Mouse (Mus musculus) ovary, postnatal 36 days (tissue): ENCODE results near the gene Rad51b.

Experiments used
- DNase-seq: peaks from one replicate; pipeline ENCODE4 v3.0.0; 2022; ENCODE audit warnings: low spot score, mixed read lengths

Gene Rad51b

DNA sequence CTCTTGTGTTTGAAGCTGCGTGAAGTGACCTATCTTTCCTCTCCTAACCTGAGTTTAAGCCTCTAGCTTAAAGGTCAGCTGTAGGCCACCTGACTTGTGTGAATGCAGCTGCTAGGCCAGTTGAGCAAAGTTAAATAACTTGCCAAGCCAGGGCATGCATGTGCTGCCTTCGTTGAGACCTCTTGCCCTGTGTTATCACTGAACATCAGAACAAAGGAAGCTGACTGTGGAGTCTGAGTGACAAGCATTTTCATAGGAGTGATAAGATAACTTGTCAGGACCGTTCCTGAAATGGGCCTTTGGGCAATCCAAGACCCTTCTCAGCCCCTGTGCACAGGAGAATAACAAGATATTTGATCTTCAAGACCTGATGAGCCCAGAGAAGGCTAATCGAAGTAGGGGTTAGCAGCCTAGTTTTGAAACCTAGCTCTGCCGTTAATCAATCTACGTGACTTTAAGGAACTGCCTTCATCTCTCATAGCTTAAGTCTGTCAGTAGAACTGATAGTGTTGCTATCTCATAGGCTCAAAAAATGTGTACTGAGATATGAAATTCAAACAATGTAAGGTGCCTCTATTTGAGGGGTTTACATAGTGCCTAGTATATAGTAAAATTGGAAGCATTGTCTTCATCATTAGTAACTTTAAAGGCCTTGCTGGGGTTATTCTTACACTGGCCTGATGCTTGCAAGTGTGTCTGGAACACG is 465.6 kb downstream of the Rad51b start:
- DNase-seq, result no peak

DNA sequence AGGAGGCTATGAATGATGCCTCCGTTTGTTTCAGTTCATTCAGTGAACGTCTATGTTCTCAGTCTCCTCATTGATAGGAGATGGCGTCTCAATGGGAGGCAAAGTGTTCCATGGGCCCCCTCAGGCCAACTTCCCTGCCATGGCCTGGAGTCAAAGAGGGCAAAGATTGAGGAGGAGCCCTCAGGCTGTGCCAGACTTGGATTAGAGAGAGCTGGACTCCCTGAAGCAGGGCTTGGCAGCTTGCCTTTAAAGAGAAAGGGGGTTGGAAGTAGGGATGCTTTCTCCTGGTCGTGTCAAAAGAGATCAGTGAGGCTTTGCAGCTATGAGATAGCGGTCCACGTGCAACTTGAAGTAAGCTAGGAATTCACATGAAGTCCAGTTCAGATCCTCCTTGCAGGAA is 469.0 kb downstream of the Rad51b start:
- DNase-seq, result no peak

DNA sequence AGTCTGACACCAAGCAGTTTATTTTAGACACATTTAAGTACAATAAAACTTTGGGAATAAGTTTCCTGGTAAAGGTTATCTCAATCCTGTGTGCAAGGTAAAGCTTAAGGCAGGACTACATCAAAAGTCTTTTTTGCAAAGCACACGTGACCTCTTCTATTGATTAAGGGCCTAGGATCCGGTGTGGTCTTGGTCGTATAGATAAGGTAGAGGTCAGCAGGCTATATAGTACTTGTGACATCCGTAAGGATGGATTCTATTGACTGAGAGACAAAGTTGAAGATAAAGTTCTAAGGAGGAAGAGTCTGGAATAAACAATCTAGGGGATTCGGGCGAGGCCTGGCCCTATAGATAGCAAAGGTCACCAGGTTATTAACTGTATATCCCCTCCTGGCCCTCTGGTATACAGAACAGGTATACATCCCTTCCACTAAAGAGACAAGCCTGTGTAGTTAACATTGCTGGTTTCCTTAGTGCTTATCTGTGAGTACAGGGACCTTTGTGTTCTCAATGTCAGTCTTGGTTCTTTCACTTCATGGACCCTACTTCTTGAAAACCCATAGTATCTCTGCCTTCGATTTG is 471.8 kb downstream of the Rad51b start:
- no peak for DNase-seq

DNA sequence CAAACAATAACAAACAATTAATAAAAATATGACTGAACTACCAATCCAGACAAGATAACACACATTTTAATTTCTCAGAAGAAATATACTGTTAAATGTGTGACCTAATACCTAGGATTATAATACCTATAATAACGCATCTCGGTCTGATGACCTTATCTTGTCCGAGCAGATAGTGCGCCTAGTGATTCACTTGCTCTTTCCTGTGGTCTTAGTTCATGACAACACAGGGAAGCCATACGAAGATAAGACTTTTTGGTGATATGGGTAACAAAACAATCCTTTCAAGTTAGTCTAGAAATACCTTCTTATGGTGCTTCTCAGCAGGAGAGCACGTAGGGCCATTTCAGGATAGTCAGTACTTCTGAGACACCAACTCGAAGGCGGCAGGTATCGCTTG is 472.7 kb downstream of the Rad51b start:
- DNase-seq, result no peak

DNA sequence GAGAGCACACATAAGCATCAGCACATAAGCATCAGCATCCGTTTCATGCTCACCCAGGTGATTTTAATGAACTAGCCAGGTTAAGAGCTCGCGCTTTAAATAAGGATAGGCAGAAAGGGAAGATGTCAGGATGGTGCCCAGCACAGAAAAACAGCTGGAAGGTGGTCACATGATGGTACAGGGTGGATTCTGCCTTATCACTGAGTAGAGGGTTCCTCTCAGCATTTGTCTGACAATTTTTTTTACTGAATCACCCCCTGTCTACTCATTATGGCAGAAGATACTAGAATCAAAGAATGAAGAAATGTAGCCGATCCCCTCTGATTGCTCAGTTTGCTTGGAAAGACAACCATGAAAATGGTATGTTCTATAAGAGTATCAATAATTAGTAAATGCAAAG is 474.1 kb downstream of the Rad51b start:
- no peak for DNase-seq

DNA sequence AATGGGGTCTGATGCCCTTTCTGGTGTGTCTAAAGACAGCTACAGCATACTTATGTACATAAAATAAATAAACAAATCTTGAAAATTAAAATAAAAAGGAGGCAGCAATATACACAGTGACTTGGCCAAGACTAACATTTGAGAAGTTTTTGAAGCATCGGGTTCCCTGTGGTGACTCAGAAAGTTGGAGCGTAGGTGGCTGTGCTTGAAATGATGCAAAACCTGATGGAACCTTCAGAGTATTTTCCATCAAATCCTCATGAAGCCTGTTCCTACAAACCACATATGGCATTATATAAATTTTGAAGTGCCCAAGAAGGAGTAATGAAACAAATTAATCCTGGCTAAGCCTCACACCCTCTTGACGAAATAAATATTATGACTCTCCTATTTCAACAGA is 474.7 kb downstream of the Rad51b start:
- no peak for DNase-seq

DNA sequence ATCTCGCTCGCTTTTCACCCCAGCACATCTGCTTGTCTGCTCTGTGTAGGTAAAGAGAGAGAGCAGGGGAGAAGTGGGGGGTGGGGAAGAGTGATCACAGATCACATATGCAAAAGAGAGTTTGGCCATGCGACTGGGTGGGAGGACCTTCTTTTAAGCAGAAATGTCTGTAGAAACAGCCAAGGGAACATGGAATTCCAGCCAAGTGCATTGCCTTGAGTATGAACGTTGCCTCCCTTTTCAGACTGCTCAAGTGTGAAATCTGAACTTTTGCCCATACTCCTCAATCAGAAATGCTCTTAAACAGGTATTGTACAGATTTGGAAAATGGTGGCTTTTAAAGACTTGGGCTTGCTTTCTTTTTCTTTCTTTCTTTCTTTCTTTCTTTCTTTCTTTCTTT is 476.2 kb downstream of the Rad51b start:
- DNase-seq, result no peak

DNA sequence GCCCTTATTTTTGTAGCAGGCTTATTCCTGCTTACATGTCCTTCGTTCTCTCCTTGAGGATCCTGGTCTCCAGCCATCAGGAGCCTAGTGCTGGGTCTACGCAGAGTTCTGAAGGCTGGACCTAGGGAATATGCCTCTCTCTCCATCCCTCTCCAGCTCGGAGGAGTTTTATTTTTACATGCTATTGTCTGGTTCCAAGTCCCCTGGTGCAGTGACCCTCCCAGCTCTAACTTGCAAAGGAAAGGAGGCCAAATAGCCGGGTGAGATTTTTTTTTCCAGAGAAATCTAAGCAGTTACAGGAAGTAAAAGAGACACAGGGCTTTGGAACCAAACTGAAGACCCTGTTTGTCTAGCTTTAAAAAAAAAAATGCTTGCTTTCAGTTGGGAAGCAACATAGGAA is 477.5 kb downstream of the Rad51b start:
- no peak for DNase-seq

DNA sequence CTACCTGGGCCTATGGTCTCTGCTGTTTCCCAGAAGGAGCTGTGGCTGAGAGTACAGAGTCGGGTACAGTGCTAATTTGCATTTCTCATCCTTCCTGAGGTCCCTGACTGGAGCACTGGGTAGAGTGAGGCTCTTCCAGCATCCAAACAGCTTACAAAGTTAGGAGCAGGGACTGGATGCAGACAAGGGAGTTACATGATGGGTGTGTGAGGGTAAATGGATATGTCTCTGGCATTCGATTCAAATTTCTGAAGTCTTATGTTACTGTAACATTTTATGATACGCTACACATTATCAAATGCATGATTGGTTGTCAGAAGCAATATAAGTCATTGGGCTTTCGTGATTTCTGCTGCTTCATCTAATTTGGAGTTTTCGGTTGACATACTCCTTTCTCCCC is 479.7 kb downstream of the Rad51b start:
- DNase-seq, result no peak

DNA sequence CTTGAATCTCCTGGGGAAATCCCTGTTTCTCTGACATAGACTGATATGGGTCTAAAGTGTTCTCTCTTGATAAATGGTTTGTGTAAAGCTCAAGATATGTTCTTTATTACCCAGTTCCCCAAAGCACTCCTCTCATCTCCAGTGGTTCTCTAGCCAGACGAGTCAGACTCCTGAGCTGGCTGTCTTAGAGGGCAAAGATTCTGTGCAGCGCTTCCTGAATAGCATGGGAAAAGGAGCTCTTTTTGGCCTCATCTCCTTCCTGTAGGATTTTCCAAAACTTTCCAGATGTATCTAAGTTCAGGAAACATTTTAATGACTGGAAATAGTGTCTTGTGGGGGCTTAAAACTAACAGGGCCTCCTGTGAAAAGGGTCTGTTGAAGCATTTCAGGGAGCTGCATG is 483.7 kb downstream of the Rad51b start:
- no peak for DNase-seq

DNA sequence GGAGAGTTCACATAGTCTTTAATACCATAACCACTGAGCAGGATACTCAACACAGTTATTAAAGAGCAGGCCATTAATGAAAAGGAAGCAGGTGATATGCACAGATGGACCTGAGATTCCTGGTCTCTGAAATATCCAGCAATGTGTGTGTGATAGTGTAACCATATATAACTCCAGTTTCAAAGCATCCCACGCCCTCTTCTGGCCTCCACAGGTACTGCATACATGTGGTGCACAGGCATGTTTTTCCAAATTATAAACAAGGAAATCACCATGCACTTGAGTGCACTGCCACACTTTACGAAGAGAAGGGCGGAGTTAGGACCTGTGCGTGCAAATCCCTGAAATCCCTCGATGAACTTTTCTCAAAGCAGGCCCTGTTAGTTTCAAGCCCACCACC is 484.7 kb downstream of the Rad51b start:
- no peak for DNase-seq

DNA sequence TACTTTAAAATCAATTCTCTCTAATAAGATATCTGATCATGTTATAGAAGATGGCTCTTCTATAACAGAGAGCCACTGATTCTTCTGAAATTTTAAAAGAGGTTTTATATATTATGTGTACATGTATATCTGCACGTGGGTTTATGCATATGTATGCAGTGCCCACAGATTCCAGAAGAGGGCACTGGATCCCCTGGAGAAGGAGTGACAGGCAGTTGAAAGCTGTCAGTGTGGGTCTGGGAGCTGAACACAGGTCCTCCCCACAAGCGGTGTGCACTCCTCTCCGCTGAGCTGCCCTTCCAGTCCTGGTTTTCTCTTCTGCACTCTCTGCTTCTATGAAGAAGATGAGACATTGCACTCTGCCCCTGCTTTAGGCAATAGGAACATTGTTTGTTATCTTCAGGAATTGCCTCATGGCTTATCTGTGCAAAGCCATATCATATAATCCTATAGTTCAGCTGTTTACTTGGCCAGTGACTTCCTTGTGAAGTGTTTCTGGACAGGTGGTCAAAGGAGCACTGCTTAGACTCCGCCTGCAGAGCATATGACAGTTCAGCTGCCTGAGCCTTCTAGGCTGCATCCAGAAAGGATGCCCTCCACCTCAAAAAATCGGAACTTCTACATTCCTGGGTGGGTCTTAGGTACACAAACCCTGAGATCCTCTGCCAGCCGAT is 485.5 kb downstream of the Rad51b start:
- DNase-seq, result no peak

DNA sequence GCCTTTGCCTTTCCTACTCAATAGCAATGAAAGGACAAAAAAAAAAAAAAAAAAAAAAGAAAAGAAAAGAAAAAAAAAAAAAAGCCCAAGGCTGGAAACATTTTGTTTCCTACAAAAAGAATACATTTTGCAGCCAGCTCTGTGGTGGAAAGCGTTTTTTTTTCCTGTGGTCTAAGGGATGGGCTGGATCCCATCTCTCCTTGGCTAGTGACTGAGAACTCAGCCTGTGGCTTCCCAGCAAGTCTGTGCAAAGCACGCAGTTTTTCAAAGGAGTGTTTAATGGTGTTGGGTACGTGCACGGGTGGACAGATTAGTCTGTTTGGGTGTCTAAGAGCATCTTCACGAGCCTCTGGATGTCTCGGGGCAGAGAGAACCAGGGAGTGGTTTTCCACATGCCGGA is 487.1 kb downstream of the Rad51b start:
- no peak for DNase-seq

DNA sequence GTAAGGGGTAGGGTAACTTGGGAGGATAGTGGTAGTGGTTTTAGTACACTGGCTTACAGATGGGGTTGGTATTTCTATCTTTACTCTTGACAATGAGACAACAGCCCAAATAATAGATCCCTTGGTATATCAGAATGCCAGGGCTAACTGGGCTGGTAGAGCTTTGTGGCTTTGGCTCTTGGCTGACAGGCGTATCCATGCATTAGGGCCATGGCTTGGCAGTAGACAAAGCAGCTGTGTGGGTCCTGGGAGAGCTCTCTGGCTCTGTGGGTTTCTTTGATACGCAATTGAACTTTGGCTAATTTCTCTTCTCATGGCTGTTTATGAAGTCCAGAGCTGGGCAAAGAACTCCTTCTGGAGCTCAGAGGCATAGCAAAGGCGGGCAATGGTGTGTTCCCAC is 488.6 kb downstream of the Rad51b start:
- DNase-seq, result no peak

DNA sequence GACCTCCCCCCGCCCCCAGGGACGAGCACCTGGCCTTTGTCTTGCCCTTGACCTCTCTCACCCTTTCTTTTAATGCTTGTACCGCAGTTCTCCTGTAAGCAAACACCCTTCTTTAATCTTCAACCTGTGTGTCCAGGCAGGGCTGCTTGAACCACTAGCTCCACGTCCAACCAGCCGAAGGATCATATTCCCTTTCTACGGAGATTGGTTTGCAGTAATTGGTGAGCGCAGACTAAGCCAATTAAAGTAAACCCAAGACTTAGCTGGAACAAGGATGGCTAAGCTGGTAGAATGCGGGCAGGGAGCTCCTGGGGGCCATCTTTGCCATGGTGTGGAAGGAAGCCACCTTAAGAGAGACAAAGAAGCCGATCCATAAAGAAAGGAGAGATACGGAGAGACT is 490.5 kb downstream of the Rad51b start:
- DNase-seq, result no peak

DNA sequence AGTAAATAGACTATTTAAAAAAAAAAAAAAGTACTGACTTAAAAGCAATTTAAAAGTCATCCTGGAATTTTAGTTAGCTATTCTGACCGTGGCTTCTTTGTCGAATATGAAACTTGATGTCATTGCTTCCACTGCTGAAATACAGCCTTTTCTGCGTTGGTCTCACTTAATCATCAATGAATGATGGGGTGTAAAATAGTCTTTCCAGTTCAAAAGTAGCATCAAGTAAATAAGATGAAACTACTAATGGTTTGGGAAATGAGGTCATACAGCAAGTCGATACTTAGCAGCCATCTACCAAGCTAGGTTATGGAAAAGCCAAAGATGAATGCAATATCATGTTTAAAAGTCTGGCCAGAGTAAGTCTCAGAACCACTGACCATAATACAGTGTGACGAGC is 491.3 kb downstream of the Rad51b start:
- DNase-seq, result no peak

DNA sequence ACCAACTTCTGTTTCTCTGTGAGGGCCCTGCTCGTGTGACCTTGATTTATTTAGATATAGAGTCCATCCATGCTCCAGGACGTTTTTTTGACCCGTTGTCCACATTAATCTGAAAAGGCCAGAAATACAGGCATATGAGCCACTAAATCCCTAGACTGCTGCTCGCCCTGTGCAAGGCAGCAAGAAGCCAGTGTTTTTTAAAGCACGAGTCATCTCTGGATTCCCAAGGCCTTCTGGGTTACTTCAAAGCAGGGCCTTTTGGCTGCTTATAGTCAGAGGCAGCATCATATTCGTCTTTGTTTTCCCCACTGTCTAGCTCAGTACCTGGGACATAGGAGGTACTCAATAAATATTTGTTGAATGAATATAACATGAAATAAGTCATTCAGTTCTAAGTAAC is 492.4 kb downstream of the Rad51b start:
- no peak for DNase-seq

DNA sequence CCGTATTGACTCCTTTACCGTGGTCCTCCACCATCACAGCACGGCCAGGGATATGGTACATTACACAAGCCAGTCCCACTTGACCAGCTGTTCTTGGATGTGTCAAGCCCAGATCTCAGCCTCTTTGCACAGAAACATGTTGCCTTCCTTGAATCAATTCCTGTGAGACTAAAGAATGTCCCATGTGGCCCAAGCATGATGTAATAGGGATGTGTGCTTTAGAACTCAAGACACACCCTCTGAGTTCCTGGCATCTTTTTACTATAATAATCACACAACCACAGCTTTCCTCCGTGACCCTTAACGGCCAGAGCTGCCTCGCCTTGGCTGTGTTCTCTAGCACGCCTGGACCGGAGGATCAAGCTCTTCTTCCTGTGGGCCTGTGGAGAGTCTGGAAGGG is 496.3 kb downstream of the Rad51b start:
- no peak for DNase-seq

DNA sequence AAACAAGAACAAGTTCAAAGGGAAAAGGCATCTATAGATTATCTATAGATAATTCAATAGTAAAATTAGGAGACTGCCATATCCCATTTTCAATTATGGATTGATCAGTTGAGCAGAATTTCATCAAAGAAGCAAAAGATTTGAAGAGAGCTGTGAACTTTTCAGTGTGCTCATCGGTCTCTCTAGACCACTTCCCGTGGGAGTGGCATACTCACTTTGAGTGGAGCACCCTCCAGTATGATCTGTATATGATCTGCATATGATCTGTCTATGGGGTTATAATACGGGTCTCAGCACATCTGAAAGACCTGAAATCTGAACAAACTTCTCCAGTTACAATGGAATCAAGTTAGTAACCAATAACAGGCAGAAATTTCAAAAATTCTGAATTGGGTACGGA is 497.7 kb downstream of the Rad51b start:
- DNase-seq, result no peak

DNA sequence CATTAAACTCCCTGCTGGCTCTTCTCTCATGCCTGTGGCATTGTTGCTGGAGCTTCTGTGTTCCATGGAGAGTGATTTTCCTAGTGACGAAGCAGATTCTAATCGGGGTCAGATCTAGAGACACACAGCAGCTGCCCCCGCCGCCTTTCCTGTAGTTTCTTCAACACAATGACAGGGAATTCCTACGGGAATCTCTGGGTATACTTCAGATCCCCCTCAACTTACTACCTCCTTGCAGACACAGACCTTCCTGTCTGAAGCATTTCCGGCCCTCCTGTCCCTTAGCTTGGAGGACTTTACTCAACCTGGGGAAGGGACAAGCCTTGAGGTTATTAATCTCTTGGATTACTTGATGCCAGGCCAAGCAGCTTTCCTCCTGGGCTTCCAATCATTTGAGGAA is 499.2 kb downstream of the Rad51b start:
- no peak for DNase-seq

DNA sequence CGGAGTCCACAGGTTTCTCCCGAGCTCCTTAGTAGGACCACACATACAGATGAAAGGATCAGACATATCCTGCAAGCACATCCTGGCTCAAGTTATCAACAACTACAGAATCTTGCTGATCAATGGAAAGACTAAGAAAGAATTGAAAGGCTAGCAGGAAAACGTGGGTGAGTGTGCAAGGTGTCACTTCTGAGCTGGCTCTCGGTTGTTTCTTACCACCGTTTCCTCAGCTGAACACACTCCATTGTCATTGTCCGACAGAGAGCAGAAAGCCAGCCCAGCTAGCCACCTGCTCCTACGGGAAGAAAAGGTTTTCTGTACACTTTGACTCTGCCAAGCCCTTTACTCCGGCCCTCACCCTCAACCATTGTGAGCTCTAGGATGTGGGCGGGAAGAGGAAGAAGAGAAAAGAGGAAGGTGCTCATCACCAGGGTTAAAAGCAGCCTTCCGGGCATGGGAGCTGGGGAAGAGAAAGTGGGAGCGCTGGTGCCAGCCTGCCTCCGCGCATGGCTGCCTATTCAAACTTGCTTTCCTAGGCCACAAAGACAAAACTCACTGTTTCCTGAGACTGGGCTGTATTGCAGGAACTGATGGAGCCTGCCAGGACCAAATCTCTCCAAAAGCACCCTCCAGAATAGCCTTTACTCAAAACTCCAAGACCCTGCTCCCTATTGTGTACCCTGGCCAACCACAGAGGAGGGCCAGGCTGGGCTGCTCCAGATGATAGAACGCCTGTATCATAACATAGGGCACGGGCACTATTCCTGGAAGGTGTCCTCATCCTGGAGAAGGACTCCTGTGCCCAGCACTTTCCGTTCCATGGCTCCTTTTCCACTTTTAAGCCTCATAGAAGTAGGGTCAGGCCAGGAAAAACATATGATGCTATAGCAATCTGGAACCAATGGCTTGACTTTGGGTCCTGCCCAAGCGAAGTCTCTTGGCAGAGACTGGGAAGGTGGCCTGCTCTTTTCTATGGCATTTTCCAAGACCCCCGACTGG is 500.0 kb downstream of the Rad51b start:
- no peak for DNase-seq

DNA sequence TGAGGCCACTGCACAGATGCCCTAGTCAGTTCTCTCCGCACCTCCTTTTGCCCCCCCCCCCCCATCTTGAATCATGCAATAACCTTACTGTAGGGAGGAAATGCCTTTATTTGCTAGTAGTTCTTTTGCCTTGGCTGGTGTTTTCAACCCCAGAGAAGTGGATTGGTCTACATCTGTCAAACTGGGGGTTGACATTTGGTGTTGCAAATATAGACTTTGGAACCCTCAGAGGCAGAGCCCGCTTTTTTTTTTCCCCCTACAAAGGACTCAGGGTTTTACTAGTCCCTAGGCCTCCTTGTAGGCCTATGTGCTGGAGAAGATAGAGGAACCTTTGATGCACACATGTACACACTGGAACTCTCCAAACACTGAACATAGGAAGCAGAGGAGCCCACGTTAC is 501.4 kb downstream of the Rad51b start:
- no peak for DNase-seq

DNA sequence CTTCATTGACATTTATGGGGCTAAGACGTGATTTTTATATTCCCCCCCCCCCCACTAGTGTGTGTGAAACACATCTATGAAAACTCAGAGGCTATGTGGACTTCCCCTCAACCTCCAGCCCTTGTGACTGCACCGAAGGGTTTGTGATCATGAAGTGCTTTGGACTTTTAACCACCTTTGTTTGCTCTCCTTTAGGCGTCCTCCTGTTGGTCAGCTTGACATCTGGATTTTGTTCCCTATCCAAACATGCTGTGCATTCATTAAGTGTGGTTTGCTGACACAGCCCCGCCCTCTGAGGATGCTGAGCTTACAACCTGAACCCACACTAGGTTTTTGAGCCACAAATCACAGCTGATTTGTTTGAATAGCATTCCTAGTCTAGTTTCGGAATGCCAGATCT is 502.3 kb downstream of the Rad51b start:
- DNase-seq, result no peak
